Comparison of ENCODE assay signal across 8 mouse cellular contexts in the genomic region with DNA sequence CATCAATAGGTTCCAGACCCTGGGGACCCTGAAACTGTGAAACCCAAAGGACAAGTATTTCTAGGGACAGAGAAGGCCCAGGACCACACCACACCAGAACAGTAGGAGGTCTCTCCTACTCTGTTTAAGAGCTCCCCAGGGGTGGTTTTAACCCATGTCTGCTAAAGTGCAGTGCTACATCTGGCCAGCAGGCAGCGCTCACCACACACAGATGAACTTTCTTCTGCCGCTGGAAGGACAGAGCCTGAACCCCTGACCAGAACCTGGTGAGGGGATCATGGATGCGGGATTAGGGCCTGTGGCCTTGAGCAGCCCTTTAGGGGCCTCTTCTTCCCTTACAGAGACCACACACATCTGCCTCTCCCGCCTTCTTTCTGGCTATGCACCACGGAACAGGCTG. TPM values are rescaled to one million over a fixed set of nuclear protein-coding genes. Genes with fewer than 3 reads are reported as not detected.
DNase-seq lines count a peak whose midpoint lies in the region; ATAC-seq lines count a peak whose summit lies in the region.

No protein-coding gene starts in this region.

- no peak overlapping the region for H3K27ac ChIP-seq in embryonic facial prominence, embryonic 11.5 days (replicated peaks; ENCODE audit: low read depth, low read length)
- no peak overlapping the region for H3K27ac ChIP-seq in midbrain, embryonic 12.5 days (replicated peaks)

- H3K36me3 ChIP-seq in embryonic facial prominence, embryonic 11.5 days (replicated peaks; ENCODE audit: control insufficient read depth, insufficient read depth, low read depth, low read length): no peaks in the 10 kb centered on the region
- H3K36me3 ChIP-seq in midbrain, embryonic 12.5 days: no peaks in the 10 kb centered on the region

- H3K4me1 ChIP-seq in embryonic facial prominence, embryonic 11.5 days (ENCODE audit: control insufficient read depth, insufficient read depth, low read length): no peaks in the 10 kb centered on the region
- 0 out of 2 replicates have a peak, but pooled peaks cover 4% of the 10 kb centered on the region for H3K4me1 ChIP-seq in midbrain, embryonic 12.5 days

- H3K4me3 ChIP-seq in embryonic facial prominence, embryonic 11.5 days (ENCODE audit: low read depth, low read length): no peak overlapping the region
- H3K4me3 ChIP-seq in midbrain, embryonic 12.5 days: no peak overlapping the region

- no peaks in the 10 kb centered on the region for H3K9me3 ChIP-seq in embryonic facial prominence, embryonic 11.5 days (replicated peaks; ENCODE audit: control insufficient read depth, low read length)
- H3K9me3 ChIP-seq in midbrain, embryonic 12.5 days: no peaks in the 10 kb centered on the region

- WGBS in embryonic facial prominence, embryonic 11.5 days: 16% methylated on average over 5 of the region's 5 CpGs
- WGBS in midbrain, embryonic 12.5 days: 8% methylated on average over 5 of the region's 5 CpGs

- H3K27me3 ChIP-seq in embryonic facial prominence, embryonic 11.5 days (ENCODE audit: control insufficient read depth, insufficient read depth, low read length): no peaks in the 10 kb centered on the region
- H3K27me3 ChIP-seq in midbrain, embryonic 12.5 days: peaks cover 29% of the 10 kb centered on the region

- no peak overlapping the region for H3K4me2 ChIP-seq in embryonic facial prominence, embryonic 11.5 days (ENCODE audit: low read depth, low read length)
- H3K4me2 ChIP-seq in midbrain, embryonic 12.5 days (replicated peaks): no peak overlapping the region

- ATAC-seq in embryonic facial prominence, embryonic 11.5 days (replicated peaks; ENCODE audit: insufficient number of reproducible peaks, low FRiP score, low TSS enrichment, low read depth): no peak
- ATAC-seq in midbrain, embryonic 12.5 days (ENCODE audit: low FRiP score, low read depth): peak; percentile 58; the same call in 1 of the 2 replicates

- intact Hi-C loops in heart, postnatal 36 days (cut with DNase I): loop anchor here (1.0 to 5.0 kb wide), 3 partner anchors 97 to 249 kb away; no protein-coding TSS in a partner anchor

- peak; percentile 70 for DNase-seq in gastrocnemius, adult 18-20 months (ENCODE audit: low spot score)
- DNase-seq in gastrocnemius, postnatal 25 days: no peak
- DNase-seq in adrenal gland, postnatal 14 days: peak; percentile 84
- DNase-seq in embryonic facial prominence, embryonic 11.5 days (ENCODE audit: low spot score): peak; percentile 77
- peak; percentile 76 to 83 for DNase-seq in heart, postnatal 36 days
- DNase-seq in left cerebral cortex, adult 18-20 months (ENCODE audit: low spot score in 2 of 2): peak; percentile 76 to 87
- DNase-seq in right cerebral cortex, postnatal 4 days: peak; percentile 78

- no peak overlapping the region for H3K9ac ChIP-seq in embryonic facial prominence, embryonic 11.5 days (replicated peaks; ENCODE audit: low read length)
- H3K9ac ChIP-seq in midbrain, embryonic 12.5 days (replicated peaks): no peak overlapping the region

RNA-seq across cellular contexts. Expression of a gene that starts 26.6 kb away (rescaled TPM):
- total RNA-seq in gastrocnemius, adult 18-20 months (2021): 1 to 10 TPM in 1 of 2 experiments, under 1 TPM in 1; 0.82 to 2.3 TPM
- total RNA-seq in gastrocnemius, postnatal 25 days (2021): 1 to 10 TPM; 2.4 to 2.8 TPM
- total RNA-seq in adrenal gland, postnatal 14 days (2021): 4.6 and 12.8 TPM in 2 replicates
- 2.1 and 4.2 TPM in 2 replicates for polyA plus RNA-seq in embryonic facial prominence, embryonic 11.5 days (2014; fragmentation: Nextera tagmentation; extraction: Ambion mirVana)
- 1 to 10 TPM; 5.3 to 7.7 TPM for total RNA-seq in heart, postnatal 36 days (2021)
- 10 to 100 TPM; 10.1 to 10.4 TPM for total RNA-seq in left cerebral cortex, adult 18-20 months (2021)
- polyA plus RNA-seq in midbrain, embryonic 12.5 days (2016; fragmentation: Nextera tagmentation; extraction: Ambion mirVana): 5.4 and 6.9 TPM in 2 replicates

RNA-seq across cellular contexts. Expression of a gene that starts 50.8 kb away (rescaled TPM):
- 1 to 10 TPM in 1 of 2 experiments, under 1 TPM in 1; 0.96 to 1.8 TPM for total RNA-seq in gastrocnemius, adult 18-20 months (2021)
- 1 to 10 TPM in 1 of 2 experiments, under 1 TPM in 1; 0.43 to 3.4 TPM for total RNA-seq in gastrocnemius, postnatal 25 days (2021)
- 9.0 and 44.5 TPM in 2 replicates for total RNA-seq in adrenal gland, postnatal 14 days (2021)
- polyA plus RNA-seq in embryonic facial prominence, embryonic 11.5 days (2014; fragmentation: Nextera tagmentation; extraction: Ambion mirVana): 4.5 and 9.2 TPM in 2 replicates
- total RNA-seq in heart, postnatal 36 days (2021): 1 to 10 TPM; 2.7 to 7.4 TPM
- 1 to 10 TPM; 2.9 to 4.6 TPM for total RNA-seq in left cerebral cortex, adult 18-20 months (2021)
- polyA plus RNA-seq in midbrain, embryonic 12.5 days (2016; fragmentation: Nextera tagmentation; extraction: Ambion mirVana): 4.5 and 6.9 TPM in 2 replicates
